Mouse (Mus musculus) olfactory bulb, adult 2 months (tissue): ENCODE measurements around the gene Trim33. TPM values are rescaled to one million over a fixed set of nuclear protein-coding genes. Genes with fewer than 3 reads are reported as not detected.

Experiments
- H3K27ac ChIP-seq: fragments of 200-500 bp; 2 replicates; pipeline ENCODE4 v1.5.1; 2012; ENCODE audit warnings: low read depth, low read length; ENCODE audit not compliant: insufficient read depth
- H3K4me1 ChIP-seq: fragments of 200-500 bp; 2 replicates; pipeline ENCODE4 v1.6.1; 2012; ENCODE audit warnings: low read length; ENCODE audit not compliant: control insufficient read depth, insufficient read depth
- H3K4me3 ChIP-seq: fragments of 200-500 bp; 2 replicates; pipeline ENCODE4 v1.5.1; 2012; ENCODE audit warnings: mild to moderate bottlenecking, low read depth, low read length, moderate library complexity; ENCODE audit not compliant: insufficient read depth
- CTCF ChIP-seq: fragments of 200-500 bp; IDR thresholded peaks from 2 replicates; pipeline ENCODE4 v1.5.1; 2012; ENCODE audit warnings: low read depth, mild to moderate bottlenecking, low read length, moderate library complexity; ENCODE audit not compliant: insufficient read depth
- POLR2A ChIP-seq: fragments of 200-500 bp; IDR thresholded peaks from 2 replicates; pipeline ENCODE4 v1.6.1; 2012; ENCODE audit warnings: mild to moderate bottlenecking, low read depth, low read length, moderate library complexity; ENCODE audit not compliant: insufficient read depth
- WGBS: fragments of 180-500 bp; shearing (Covaris S2); methylation state at CpG from one replicate; pipeline ENCODE4 v1.1.7; 2018; 5-methylcytosine and 5-hydroxymethylcytosine counted together
- polyA plus RNA-seq: library from polyadenylated mRNA; stranded (reverse); fragments of >200 nt; gene quantifications from 2 replicates; pipeline ENCODE4 v1.2.4, GENCODE M21; 2012; ENCODE audit warnings: low replicate concordance; ENCODE audit not compliant: missing spikeins, insufficient read depth, insufficient read length

Trim33 gene
- polyA plus RNA-seq, 1 experiment = 252 TPM

DNA sequence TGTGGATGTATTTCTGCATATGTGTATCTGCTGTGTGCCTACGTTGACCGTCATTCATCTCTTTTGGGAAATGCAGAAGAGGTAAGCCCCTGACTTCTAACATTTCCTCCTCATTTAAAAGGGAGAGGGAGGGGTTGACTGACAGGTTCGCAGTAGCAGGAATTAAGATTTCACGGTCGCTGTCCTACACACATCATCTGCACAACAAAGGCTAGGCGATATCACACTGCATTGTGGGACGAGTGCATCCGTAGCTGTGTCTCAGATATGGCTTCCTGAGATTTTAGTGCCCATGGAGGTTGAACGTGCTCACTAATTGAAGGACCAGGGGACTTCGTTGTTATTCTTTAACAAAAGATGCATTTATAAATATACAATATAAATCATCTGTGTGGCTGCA, 123.1 kb downstream of the Trim33 start:
- H3K4me3 ChIP-seq = no peak overlapping the region
- TF ChIP-seq POLR2A (no peak), CTCF (no peak)
- H3K27ac ChIP-seq = no peak overlapping the region
- H3K4me1 ChIP-seq = peaks cover 11% of the 10 kb centered on the region
- 62% methylated on average over 10 of the region's 10 CpGs for WGBS

DNA sequence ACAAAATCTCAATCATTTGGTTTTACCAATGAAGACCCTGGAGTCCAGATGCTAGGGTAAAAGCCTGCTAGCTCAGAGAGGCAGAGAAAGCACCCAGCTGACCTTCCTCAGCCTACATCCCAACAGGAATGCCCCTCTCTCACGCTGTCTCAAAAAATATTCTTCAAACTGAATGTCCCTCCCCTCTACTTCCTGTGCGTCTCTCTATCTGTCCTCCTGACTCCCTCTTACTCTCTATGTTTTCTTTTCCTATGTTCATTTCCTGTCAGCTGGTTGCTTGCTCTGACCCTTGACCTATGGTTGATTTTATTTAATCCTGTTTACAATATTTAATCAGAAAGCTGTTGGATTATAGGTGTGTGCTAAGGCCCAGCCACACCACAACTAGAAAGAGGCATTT, 126.0 kb downstream of the Trim33 start:
- H3K4me1 ChIP-seq = peaks cover 11% of the 10 kb centered on the region
- no peak overlapping the region for H3K4me3 ChIP-seq
- 94% methylated on average over 2 of the region's 2 CpGs for WGBS
- no peak overlapping the region for H3K27ac ChIP-seq
- TF ChIP-seq POLR2A (no peak), CTCF (no peak)

DNA sequence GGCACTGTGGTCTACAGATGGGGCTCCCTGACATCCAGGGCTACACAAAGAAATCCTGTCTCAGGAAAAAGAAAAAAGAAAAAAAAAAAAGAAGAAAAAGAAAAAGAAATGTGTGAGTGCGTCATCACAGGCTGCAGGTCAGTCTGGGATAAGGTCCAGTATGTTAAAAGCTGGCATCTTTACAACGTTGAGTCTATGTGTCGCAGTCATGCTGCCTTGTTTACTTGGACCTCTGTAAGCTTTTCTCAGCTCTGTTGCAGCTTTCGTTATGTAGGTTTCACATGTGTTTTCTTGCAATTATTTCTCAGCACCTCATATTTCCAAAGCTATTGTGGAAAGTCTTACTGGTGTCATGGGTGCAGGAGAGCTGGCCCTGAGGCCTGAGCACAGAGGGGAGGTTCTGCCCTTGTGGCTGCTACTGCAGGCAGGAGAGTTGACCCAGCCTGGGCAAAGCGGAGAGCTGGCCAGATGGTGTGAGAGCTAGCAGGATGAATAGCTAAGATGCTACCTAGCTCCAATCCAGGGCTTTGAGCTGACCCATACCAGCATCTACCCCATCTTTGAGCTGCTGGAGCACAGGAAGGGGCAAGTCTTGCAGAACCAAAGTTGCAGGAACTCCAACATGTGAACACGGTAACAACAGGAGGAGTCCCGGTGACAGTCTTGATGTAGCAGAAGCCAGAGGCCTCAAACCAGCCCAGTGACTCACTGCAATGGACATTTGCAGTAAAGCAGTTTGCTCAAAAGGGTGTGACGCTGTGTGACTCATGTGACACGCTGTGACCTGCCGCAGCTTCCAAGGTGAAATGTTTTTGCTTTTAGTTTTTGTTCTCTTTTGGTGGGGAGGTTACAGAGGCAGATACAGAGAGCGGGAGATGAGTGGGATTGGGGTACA, 127.0 kb downstream of the Trim33 start:
- Histone ChIP-seq H3K27ac (no peak overlapping the region), H3K4me1 (peaks cover 18% of the 10 kb centered on the region), H3K4me3 (no peak overlapping the region)
- TF ChIP-seq POLR2A (no peak), CTCF (no peak)
- 83% methylated on average over 11 of the region's 11 CpGs for WGBS

Other genes starting within 250 kb of the Trim33 start
- gene Nras, start 221.0 kb upstream of the Trim33 start, polyA plus RNA-seq = not detected in 2 replicates
- not detected in 2 replicates for gene Ampd1, start 205.3 kb upstream of the Trim33 start, polyA plus RNA-seq
- gene Dennd2c, start 176.7 kb upstream of the Trim33 start, polyA plus RNA-seq = not detected in 2 replicates
- not detected in 2 replicates for gene Bcas2, start 107.6 kb upstream of the Trim33 start, polyA plus RNA-seq